Mouse (Mus musculus): ENCODE measurements at regions not wholly inside any gene's neighbourhood (a gene's known extent, or its start where the extent isn't known, plus 50 kb on each side); places are given as distances from the start of the nearest gene placed in this dataset.

DNA sequence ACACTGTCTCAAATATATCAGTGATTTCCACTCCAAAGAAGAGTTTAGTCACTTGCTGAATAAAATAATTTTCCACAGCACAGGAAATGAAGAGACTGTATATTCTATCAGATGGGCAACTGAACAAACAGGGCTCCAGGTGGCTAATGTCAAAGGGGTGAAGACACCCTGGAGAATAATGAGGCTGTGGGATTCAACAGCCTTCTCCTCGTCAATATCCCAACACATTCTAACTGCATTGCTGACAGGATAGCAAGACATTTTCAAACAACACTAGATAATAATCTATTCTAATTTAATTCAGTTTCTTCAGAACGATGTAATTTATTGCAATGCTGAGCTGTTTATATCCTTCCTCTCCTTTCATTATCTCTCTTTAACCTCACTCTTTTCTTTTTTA lies 134.4 kb upstream of the Klhl13 start:
- Histone ChIP-seq H3K36me3 (ENCODE audit: control insufficient read depth, insufficient read depth, low read length) (no peaks in the 10 kb centered on the region), H3K4me2 (ENCODE audit: low read depth) (no peak overlapping the region), H3K27ac (ENCODE audit: low read depth, low read length) (no peak overlapping the region), H3K27me3 (ENCODE audit: control insufficient read depth, insufficient read depth, low read length) (no peaks in the 10 kb centered on the region), H3K9ac (ENCODE audit: low read length) (no peak overlapping the region), H3K4me1 (ENCODE audit: control insufficient read depth, insufficient read depth, low read length) (no peaks in the 10 kb centered on the region), H3K9me3 (ENCODE audit: control insufficient read depth, low read length) (no peaks in the 10 kb centered on the region), H3K4me3 (ENCODE audit: low read depth, low read length) (no peak overlapping the region)
- DNase-seq (ENCODE audit: low spot score) (no peak), ATAC-seq (ENCODE audit: insufficient read depth, low FRiP score, low TSS enrichment) (no peak)
- 41% methylated on average over 2 of the region's 2 CpGs for WGBS

DNA sequence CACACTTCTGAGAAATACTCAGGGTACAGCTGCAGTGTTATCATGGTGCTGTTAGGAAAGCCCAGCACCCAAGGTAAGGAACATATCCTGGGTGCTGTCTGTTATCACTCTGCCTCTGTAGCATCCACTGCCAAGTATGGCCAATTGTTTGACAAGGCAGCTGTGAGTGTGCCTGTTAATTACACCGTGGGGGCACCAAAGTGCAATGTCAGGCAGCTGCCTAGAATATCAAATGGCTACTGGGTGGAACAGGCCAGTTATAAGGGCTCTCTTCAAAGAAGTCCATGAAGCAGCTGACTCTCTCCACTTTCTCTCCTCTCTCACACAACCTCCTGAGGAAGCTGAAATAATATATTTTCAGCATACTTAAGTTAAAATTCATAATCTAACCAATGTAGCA lies 130.3 kb upstream of the Klhl13 start:
- WGBS, result 31% methylated on average over 1 of the region's 1 CpGs
- ATAC-seq (ENCODE audit: insufficient read depth, low FRiP score, low TSS enrichment), result no peak

DNA sequence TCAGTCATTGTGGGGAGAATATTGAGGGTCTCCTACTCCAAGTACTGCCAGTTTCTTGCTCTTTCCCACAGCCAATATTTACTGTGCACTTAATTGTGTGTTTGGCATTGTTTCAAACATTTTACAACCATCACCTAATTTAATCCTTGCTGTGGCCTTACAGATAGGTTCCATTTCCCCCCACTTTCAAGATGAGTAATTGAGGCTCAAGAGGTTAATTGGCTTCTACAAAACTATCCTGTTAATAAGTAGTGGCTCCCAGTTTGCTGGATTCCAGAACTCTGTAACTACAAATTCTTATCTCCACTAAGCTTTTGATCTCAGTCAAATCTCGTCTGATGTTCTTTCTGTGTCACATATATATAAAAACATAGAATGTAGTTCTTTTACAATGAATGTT lies 112.0 kb upstream of the Klhl13 start:
- H3K36me3 ChIP-seq (ENCODE audit: control insufficient read depth, insufficient read depth, low read length), result no peaks in the 10 kb centered on the region
- no peak overlapping the region for H3K4me2 ChIP-seq (ENCODE audit: low read depth)
- no peak overlapping the region for H3K4me3 ChIP-seq (ENCODE audit: low read depth, low read length)
- ATAC-seq (ENCODE audit: insufficient read depth, low FRiP score, low TSS enrichment), result no peak
- no peaks in the 10 kb centered on the region for H3K4me1 ChIP-seq (ENCODE audit: control insufficient read depth, insufficient read depth, low read length)
- no peaks in the 10 kb centered on the region for H3K27me3 ChIP-seq (ENCODE audit: control insufficient read depth, insufficient read depth, low read length)
- WGBS, result 73% methylated on average over 1 of the region's 1 CpGs
- DNase-seq (ENCODE audit: low spot score), result no peak
- H3K9me3 ChIP-seq (ENCODE audit: control insufficient read depth, low read length), result no peaks in the 10 kb centered on the region
- H3K9ac ChIP-seq (ENCODE audit: low read length), result no peak overlapping the region
- H3K27ac ChIP-seq (ENCODE audit: low read depth, low read length), result no peak overlapping the region

More for the DNA sequence above, 130.3 kb upstream of the Klhl13 start:
- no peak overlapping the region for H3K27ac ChIP-seq (ENCODE audit: low read depth, low read length)
- no peaks in the 10 kb centered on the region for H3K9me3 ChIP-seq (ENCODE audit: control insufficient read depth, low read length)
- no peak for DNase-seq (ENCODE audit: low spot score)
- no peak overlapping the region for H3K9ac ChIP-seq (ENCODE audit: low read length)
- H3K36me3 ChIP-seq (ENCODE audit: control insufficient read depth, insufficient read depth, low read length), result no peaks in the 10 kb centered on the region
- no peak overlapping the region for H3K4me2 ChIP-seq (ENCODE audit: low read depth)
- H3K4me1 ChIP-seq (ENCODE audit: control insufficient read depth, insufficient read depth, low read length), result no peaks in the 10 kb centered on the region
- no peaks in the 10 kb centered on the region for H3K27me3 ChIP-seq (ENCODE audit: control insufficient read depth, insufficient read depth, low read length)
- no peak overlapping the region for H3K4me3 ChIP-seq (ENCODE audit: low read depth, low read length)

DNA sequence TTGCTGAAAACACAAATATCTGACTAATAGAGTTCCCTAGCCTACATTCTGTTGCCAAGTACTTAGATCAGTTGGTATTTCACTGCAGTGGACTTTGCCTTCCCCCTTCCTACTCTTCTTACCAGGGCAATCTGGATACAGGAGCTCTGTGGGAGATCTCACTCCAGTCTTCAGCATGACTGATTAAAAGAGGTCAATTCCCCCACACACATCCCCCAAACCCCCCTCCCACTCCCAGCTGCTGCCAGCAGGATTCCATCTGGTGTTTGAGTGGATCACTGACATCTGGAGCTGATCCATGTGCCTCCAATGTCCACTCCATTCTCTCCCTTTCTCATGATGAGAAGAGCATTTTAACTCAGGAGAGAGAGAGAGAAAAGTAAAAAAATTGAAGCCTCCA lies 101.1 kb upstream of the Klhl13 start:
- no peak overlapping the region for H3K9ac ChIP-seq (ENCODE audit: low read length)
- H3K4me2 ChIP-seq (ENCODE audit: low read depth), result no peak overlapping the region
- no peaks in the 10 kb centered on the region for H3K4me1 ChIP-seq (ENCODE audit: control insufficient read depth, insufficient read depth, low read length)
- H3K27me3 ChIP-seq (ENCODE audit: control insufficient read depth, insufficient read depth, low read length), result no peaks in the 10 kb centered on the region
- H3K9me3 ChIP-seq (ENCODE audit: control insufficient read depth, low read length), result no peaks in the 10 kb centered on the region
- H3K4me3 ChIP-seq (ENCODE audit: low read depth, low read length), result no peak overlapping the region
- no peak for ATAC-seq (ENCODE audit: insufficient read depth, low FRiP score, low TSS enrichment)
- H3K27ac ChIP-seq (ENCODE audit: low read depth, low read length), result no peak overlapping the region
- no peaks in the 10 kb centered on the region for H3K36me3 ChIP-seq (ENCODE audit: control insufficient read depth, insufficient read depth, low read length)
- peak; percentile 30 for DNase-seq (ENCODE audit: low spot score)

DNA sequence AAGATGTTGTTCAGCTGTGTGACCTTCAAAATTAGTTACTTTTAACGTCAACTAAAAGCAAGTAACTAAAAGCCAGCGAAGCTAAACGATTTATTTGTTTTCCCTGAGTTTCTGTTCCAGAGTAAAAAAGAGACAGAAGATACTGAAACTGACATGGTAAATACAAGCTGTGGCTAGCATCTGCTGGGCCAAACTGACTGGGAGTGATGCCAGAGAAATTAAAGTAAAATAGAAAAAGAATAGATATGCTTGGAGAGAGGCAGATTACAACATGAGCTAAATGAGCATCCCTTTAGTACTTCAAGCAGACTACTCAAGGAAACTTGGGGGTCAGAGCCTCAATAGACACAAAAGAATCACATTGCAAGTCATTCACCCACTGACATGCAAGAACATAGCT lies 88.7 kb upstream of the Klhl13 start:
- no peaks in the 10 kb centered on the region for H3K27me3 ChIP-seq (ENCODE audit: control insufficient read depth, insufficient read depth, low read length)
- H3K36me3 ChIP-seq (ENCODE audit: control insufficient read depth, insufficient read depth, low read length), result no peaks in the 10 kb centered on the region
- no peaks in the 10 kb centered on the region for H3K4me1 ChIP-seq (ENCODE audit: control insufficient read depth, insufficient read depth, low read length)
- no peak overlapping the region for H3K4me3 ChIP-seq (ENCODE audit: low read depth, low read length)
- no peak for ATAC-seq (ENCODE audit: insufficient read depth, low FRiP score, low TSS enrichment)
- H3K4me2 ChIP-seq (ENCODE audit: low read depth), result no peak overlapping the region
- H3K9me3 ChIP-seq (ENCODE audit: control insufficient read depth, low read length), result no peaks in the 10 kb centered on the region
- no peak overlapping the region for H3K27ac ChIP-seq (ENCODE audit: low read depth, low read length)
- 87% methylated on average over 3 of the region's 3 CpGs for WGBS
- DNase-seq (ENCODE audit: low spot score), result no peak
- H3K9ac ChIP-seq (ENCODE audit: low read length), result no peak overlapping the region

DNA sequence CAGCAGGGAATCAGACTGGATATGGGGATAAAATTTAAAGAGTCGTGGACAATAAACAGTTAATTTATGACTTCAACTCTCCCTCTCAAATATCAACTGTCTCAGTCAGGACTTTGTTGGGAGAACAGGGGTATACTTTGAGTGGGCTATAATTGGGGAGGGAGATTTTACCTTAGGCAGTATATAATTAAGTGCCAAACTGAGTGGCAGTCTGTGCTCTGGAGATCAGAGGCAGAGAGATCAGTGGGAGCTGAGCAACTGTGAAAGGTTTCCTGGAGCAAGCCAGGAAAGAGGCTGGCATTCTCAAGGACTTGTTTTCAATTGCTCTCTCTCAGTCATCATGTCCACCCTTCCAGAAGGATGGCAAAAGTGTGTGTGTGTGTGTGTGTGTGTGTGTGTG lies 57.9 kb upstream of the Klhl13 start:
- ATAC-seq (ENCODE audit: insufficient read depth, low FRiP score, low TSS enrichment) (no peak), DNase-seq (ENCODE audit: low spot score) (no peak)
- H3K9ac ChIP-seq (ENCODE audit: low read length), result no peak overlapping the region

DNA sequence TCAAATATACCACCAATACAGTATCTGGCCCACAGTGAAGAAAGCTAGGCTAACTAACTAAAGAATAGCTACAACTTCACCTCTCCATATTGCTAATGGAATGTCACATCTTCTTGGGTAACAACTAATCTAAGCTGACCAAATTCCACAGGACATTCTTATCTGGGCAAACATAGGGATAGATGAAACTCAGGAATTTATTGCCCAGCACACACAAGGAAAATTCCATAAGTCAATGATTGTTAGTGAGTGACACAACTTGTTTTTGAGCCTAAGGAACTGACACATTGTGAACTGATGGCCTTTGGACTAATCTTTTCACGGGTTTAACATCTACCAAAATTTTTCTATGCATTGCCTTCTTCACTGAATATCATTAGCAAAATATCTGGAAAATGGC lies 52.6 kb upstream of the Klhl13 start:
- H3K36me3 ChIP-seq (ENCODE audit: control insufficient read depth, insufficient read depth, low read length), result no peaks in the 10 kb centered on the region
- no peak for ATAC-seq (ENCODE audit: insufficient read depth, low FRiP score, low TSS enrichment)
- WGBS, result 72% methylated on average over 1 of the region's 1 CpGs
- H3K27ac ChIP-seq (ENCODE audit: low read depth, low read length), result no peak overlapping the region
- no peak overlapping the region for H3K4me2 ChIP-seq (ENCODE audit: low read depth)
- H3K4me3 ChIP-seq (ENCODE audit: low read depth, low read length), result no peak overlapping the region
- DNase-seq (ENCODE audit: low spot score), result no peak
- no peaks in the 10 kb centered on the region for H3K27me3 ChIP-seq (ENCODE audit: control insufficient read depth, insufficient read depth, low read length)
- H3K9me3 ChIP-seq (ENCODE audit: control insufficient read depth, low read length), result no peaks in the 10 kb centered on the region
- H3K4me1 ChIP-seq (ENCODE audit: control insufficient read depth, insufficient read depth, low read length), result no peaks in the 10 kb centered on the region
- H3K9ac ChIP-seq (ENCODE audit: low read length), result no peak overlapping the region

More for the DNA sequence above, 57.9 kb upstream of the Klhl13 start:
- H3K27ac ChIP-seq (ENCODE audit: low read depth, low read length), result no peak overlapping the region
- 50% methylated on average over 1 of the region's 1 CpGs for WGBS
- no peaks in the 10 kb centered on the region for H3K36me3 ChIP-seq (ENCODE audit: control insufficient read depth, insufficient read depth, low read length)
- H3K27me3 ChIP-seq (ENCODE audit: control insufficient read depth, insufficient read depth, low read length), result no peaks in the 10 kb centered on the region
- H3K4me2 ChIP-seq (ENCODE audit: low read depth), result no peak overlapping the region
- no peaks in the 10 kb centered on the region for H3K9me3 ChIP-seq (ENCODE audit: control insufficient read depth, low read length)
- no peaks in the 10 kb centered on the region for H3K4me1 ChIP-seq (ENCODE audit: control insufficient read depth, insufficient read depth, low read length)
- H3K4me3 ChIP-seq (ENCODE audit: low read depth, low read length), result no peak overlapping the region

All from neural tube, embryonic 11.5 days (tissue).